Mouse (Mus musculus) kidney, adult 2 months (tissue): ENCODE results near the gene Sec24c.

Source experiments
- CTCF ChIP-seq: fragments of 200-500 bp; conservative IDR thresholded peaks from 2 replicates; pipeline ENCODE4 v1.5.1; 2011; ENCODE audit warnings: low read depth, mild to moderate bottlenecking, control low read depth, low read length, moderate library complexity, mixed read lengths; ENCODE audit not compliant: insufficient read depth, insufficient read length
- POLR2A ChIP-seq: fragments of 200-500 bp; IDR thresholded peaks from one replicate; pipeline ENCODE4 v1.6.1; 2011; ENCODE audit warnings: low read depth, low read length, control low read depth

GRCm38 (mm10) chr14:20631253-20631652 is 42.9 kb upstream of the Sec24c start:
- TF ChIP-seq CTCF (no peak), POLR2A (no peak)
